Mouse (Mus musculus): ENCODE measurements around the gene Maml3. TPM values are rescaled to one million over a fixed set of nuclear protein-coding genes. Genes with fewer than 3 reads are reported as not detected.

The Maml3 gene
- polyA plus RNA-seq, 1 experiment, result 12.7 TPM

DNA sequence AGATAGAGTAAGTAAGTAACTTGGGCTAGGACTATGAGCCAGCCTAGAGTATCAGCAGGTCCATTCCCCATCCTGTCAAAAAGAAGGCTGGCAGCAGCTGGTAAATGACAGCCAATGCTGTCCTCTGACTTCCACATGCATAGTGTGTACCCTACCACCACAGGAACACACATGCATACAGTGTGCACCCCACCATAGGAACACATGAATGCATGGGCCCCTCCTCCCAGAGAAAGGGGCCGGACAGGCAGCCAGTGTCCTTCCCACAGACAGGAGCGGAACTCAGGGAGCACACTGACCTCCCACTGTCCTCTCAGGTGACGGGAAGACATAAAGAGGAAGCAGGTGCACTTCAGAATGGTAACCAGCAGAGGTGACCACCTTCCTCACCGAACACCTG is 188.0 kb downstream of the Maml3 start:
- TF ChIP-seq CTCF (IDR thresholded peaks at IDR 0.05; ENCODE audit: borderline replicate concordance, extremely low read depth, insufficient read depth, insufficient read length) (no peak), POLR2A (IDR thresholded peaks at IDR 0.05; ENCODE audit: borderline replicate concordance, extremely low read depth, insufficient read depth, insufficient read length, poor library complexity, severe bottlenecking) (no peak)
- DNase-seq (ENCODE audit: low read depth), result no peak

DNA sequence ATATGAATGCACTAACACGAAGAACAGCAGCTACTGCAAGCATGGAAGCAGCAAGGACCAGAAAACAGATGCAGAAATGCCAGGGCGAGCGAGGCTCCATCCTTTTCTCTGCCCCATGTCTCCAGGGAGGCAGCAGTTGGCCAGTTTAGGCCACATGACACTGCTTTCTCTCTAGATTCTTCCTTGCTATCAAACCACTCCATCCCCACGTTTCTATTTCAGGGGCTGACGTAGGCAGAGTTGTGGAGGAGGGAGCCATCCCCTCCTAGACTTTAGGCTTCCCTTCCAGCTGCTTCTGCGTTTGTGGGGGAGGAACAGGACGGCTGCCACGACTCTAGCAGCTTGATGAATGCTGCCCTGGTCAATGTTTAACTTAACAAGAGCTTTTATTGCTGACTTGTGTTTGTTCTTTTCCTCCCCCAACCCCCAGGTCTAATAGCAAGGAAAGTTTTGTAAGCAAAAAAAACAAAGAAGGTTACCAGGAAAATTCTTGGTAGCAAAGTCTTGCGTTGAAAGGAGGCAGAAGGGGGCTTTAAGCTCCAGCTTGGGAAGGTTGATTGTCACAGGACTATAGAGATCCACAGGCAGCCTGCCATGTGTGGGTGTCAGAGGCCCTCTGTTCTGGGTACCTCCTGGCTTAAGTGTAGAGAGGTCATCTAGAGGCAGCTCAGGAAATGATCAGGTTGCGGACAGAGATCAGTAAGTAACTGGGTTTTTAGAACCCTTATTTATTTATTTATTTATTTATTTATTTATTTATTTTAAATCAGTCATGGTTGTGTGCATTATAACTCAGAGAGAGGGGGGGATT is 188.6 kb downstream of the Maml3 start:
- peak; percentile 52 for DNase-seq (ENCODE audit: low read depth)
- TF ChIP-seq POLR2A (IDR thresholded peaks at IDR 0.05; ENCODE audit: borderline replicate concordance, extremely low read depth, insufficient read depth, insufficient read length, poor library complexity, severe bottlenecking), result no peak
- TF ChIP-seq CTCF (IDR thresholded peaks at IDR 0.05; ENCODE audit: borderline replicate concordance, extremely low read depth, insufficient read depth, insufficient read length), result no peak

DNA sequence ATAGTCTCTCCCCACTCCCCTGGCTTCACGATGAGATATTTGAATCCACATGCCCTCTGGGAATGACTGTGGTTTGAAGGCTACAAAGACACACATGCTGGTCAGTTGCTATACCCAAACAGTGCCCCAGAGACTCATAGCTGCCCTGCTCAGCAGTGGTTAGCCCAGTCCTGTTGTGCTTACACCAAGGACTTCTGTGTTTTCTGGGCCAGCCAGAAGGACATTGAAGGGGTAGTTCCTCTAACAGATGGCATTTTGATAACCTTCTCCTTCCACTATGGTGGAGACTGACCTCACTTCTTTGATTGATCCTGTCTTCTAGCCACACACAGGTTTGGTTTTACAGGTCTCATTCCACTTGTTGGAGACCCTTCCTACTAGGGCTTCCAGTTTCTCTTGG is 189.5 kb downstream of the Maml3 start:
- DNase-seq (ENCODE audit: low read depth), result no peak
- TF ChIP-seq POLR2A (IDR thresholded peaks at IDR 0.05; ENCODE audit: borderline replicate concordance, extremely low read depth, insufficient read depth, insufficient read length, poor library complexity, severe bottlenecking) (no peak), CTCF (IDR thresholded peaks at IDR 0.05; ENCODE audit: borderline replicate concordance, extremely low read depth, insufficient read depth, insufficient read length) (no peak)

DNA sequence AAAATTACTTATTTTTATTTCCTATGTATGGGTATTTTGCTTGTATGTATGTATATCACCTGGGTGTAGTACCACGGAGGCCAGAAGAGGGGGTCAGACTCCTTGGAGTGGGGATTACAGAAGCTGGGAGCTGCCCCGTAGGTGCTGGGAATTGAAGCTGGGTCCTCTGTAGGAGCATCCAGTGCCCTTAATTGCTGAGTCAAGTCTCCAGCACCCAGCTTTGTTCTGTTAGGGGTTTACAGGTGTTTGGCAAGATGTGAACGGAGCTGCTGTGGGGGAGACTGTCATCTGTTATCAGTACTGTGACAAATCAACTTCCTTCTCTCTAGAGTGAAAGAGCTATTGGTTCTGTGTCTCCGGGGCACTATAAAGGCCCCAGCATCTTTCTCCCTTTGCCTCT is 190.0 kb downstream of the Maml3 start:
- no peak for DNase-seq (ENCODE audit: low read depth)
- TF ChIP-seq POLR2A (IDR thresholded peaks at IDR 0.05; ENCODE audit: borderline replicate concordance, extremely low read depth, insufficient read depth, insufficient read length, poor library complexity, severe bottlenecking) (no peak), CTCF (IDR thresholded peaks at IDR 0.05; ENCODE audit: borderline replicate concordance, extremely low read depth, insufficient read depth, insufficient read length) (no peak)

DNA sequence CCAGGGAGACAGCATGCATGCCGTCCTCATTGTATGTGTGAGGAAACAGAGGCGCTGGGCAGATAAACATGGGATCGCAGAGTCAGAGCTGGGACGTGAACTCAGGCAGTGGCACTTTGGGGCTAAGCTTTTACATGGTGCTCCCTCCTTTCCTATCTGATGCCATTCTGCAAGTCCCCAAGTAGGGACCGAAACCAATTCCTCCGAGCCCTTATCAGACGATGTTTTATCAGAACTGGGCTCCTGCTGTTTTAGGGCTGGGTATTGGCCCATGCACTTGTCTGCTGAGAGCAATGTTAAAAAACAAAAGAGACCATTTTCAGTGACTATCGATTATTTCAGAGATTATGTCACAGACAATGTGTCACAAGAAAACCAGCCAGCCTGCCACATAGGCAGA is 191.4 kb downstream of the Maml3 start:
- DNase-seq (ENCODE audit: low read depth), result no peak
- TF ChIP-seq CTCF (IDR thresholded peaks at IDR 0.05; ENCODE audit: borderline replicate concordance, extremely low read depth, insufficient read depth, insufficient read length), result no peak
- TF ChIP-seq POLR2A (IDR thresholded peaks at IDR 0.05; ENCODE audit: borderline replicate concordance, extremely low read depth, insufficient read depth, insufficient read length, poor library complexity, severe bottlenecking), result no peak

DNA sequence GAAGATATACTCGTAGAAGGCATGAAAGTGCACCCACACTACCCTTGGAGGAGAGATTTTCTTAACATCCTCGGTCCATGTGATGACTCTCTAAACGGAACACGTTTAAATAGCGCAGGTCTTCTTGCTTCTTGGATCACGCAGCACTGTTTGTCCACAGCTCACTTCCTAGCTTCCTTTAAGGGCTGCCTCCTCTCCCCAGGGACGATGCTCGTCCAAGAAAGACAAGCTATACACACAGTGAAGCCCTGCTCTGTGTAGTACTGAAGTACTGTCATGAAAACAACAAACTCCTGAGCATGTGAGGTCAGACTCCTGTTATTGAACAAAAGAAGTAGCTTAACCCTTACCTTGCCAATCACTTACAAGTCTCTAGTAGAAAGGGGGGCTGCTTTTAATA is 192.7 kb downstream of the Maml3 start:
- TF ChIP-seq CTCF (IDR thresholded peaks at IDR 0.05; ENCODE audit: borderline replicate concordance, extremely low read depth, insufficient read depth, insufficient read length), result no peak
- TF ChIP-seq POLR2A (IDR thresholded peaks at IDR 0.05; ENCODE audit: borderline replicate concordance, extremely low read depth, insufficient read depth, insufficient read length, poor library complexity, severe bottlenecking), result no peak
- peak; percentile 43 for DNase-seq (ENCODE audit: low read depth)

DNA sequence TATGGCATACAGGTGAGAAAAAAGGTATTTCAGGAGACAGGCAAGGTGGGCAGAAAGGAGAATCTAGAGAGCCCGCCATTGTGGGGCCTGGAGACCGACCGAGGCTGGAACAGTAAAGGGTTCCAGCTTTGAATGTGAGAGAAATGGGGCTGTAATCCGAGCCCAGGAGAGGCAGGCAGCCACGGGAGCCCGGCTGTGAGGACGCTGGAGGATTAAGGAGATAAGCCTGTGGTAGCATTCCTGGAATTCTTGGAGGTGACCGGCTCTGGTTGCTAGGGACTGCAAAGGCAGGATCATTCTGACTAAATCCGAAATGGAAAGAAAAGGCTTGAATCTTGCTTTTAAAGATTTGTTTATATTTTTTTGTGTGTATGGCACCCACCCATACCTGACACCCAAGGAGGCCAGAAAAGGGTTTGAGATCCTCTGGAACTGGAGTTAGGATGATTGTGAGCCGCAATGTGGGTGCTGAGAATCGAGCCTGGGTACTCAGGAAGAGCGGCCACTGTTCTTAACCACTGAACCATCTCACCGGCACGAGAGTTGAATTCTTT is 196.4 kb downstream of the Maml3 start:
- TF ChIP-seq POLR2A (IDR thresholded peaks at IDR 0.05; ENCODE audit: borderline replicate concordance, extremely low read depth, insufficient read depth, insufficient read length, poor library complexity, severe bottlenecking), result no peak
- TF ChIP-seq CTCF (IDR thresholded peaks at IDR 0.05; ENCODE audit: borderline replicate concordance, extremely low read depth, insufficient read depth, insufficient read length), result no peak
- DNase-seq (ENCODE audit: low read depth), result peak; percentile 69

DNA sequence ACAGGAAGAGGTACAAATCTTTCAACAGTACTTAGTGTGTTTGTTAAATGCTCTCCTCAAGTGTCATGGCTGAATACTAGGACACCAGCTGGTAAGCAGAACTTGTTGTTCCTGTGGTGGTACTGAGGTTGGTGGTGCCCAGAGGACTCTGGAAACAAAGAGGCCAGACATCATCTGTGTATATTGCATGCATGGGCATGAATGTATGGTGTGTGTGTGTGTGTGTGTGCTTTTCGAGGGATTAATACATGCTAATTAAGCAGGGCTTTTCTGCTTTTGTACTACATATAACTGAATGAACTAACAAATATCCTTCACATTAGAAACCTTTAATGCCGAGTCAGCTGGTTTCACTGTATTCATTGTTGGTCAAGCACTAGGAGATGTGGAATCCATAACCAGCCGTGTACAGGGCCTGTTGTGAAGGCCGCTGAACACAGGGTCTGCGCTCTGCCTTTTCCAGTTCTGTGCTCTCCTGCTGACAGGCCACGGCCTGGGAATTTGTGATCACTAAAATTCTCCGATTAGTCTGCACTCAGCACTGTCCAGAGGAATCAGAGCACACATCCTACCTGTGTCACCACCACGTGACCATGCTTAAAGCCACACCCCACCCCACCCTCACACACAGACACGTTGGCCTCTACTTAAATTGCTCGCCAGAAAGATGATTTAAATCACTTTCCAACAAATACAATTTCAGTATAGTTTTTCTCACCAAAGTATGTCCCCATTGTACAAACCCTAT is 197.6 kb downstream of the Maml3 start:
- DNase-seq (ENCODE audit: low read depth), result peak; percentile 40

DNA sequence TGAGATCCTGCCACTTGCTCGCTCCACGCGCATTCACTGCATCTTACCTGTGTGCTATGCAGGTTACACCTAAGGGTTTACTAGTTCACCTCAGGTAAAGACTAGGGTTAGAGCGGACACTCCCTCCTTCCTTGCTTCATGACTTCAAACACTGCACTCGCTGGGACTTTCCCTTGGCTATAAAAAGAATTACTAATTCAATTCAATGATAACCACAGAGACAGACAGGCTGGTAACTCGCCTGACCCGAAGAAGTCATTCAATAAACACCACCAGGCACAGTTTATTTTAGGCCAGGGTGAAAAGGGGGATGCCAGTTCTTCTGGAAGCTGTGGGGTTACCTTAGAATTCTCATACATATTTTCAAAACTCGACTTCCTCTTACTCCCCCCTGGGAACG is 199.0 kb downstream of the Maml3 start:
- TF ChIP-seq CTCF (IDR thresholded peaks at IDR 0.05; ENCODE audit: borderline replicate concordance, extremely low read depth, insufficient read depth, insufficient read length), result no peak
- no peak for TF ChIP-seq POLR2A (IDR thresholded peaks at IDR 0.05; ENCODE audit: borderline replicate concordance, extremely low read depth, insufficient read depth, insufficient read length, poor library complexity, severe bottlenecking)
- no peak for DNase-seq (ENCODE audit: low read depth)

More for the DNA sequence above, 197.6 kb downstream of the Maml3 start:
- TF ChIP-seq POLR2A (IDR thresholded peaks at IDR 0.05; ENCODE audit: borderline replicate concordance, extremely low read depth, insufficient read depth, insufficient read length, poor library complexity, severe bottlenecking) (no peak), CTCF (IDR thresholded peaks at IDR 0.05; ENCODE audit: borderline replicate concordance, extremely low read depth, insufficient read depth, insufficient read length) (no peak)

DNA sequence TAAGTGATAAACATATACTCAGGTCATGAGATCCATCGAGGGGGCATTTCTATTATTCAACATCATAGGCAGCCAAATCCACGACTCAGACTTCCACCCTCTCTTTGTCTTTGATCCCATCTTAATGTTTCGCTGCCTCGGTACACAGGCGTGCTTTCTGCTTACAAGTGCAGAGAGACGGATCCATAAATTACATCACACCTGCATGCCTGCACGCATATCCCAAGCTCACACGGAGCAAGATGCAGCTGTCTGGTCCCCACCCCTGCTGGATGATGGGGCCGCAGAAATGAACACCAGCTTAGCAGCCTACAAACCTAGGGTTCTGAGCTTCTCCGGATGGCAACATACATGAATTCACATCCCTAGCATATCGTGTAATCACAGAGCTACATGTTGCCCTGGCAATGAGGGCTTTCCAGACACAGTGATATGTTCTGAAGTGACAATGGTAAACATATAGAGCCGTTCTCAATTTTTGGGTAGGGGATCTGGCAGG is 200.5 kb downstream of the Maml3 start:
- no peak for TF ChIP-seq POLR2A (IDR thresholded peaks at IDR 0.05; ENCODE audit: borderline replicate concordance, extremely low read depth, insufficient read depth, insufficient read length, poor library complexity, severe bottlenecking)
- no peak for TF ChIP-seq CTCF (IDR thresholded peaks at IDR 0.05; ENCODE audit: borderline replicate concordance, extremely low read depth, insufficient read depth, insufficient read length)
- DNase-seq (ENCODE audit: low read depth), result peak; percentile 54

DNA sequence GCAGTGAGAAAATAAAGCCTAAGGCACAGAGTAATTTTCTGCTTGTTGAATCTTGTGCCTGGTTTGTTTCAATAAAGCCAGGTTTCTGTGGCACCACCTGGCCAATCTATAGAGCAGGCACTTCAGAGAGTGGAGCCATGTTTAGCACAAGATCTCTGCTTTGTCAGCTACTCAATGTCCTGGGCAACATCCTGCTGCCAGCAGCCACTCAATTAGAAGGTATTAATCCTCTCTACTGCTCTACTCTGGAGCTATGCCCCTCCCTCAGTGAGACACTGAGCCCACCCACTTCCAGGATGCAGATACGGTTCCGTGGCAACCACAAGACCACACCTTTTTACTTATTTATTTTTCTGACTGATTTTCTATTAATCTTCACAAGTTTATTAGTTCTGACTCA is 203.7 kb downstream of the Maml3 start:
- DNase-seq (ENCODE audit: low read depth), result peak; percentile 57
- TF ChIP-seq POLR2A (IDR thresholded peaks at IDR 0.05; ENCODE audit: borderline replicate concordance, extremely low read depth, insufficient read depth, insufficient read length, poor library complexity, severe bottlenecking) (no peak), CTCF (IDR thresholded peaks at IDR 0.05; ENCODE audit: borderline replicate concordance, extremely low read depth, insufficient read depth, insufficient read length) (no peak)

Data from brain, embryonic 14.5 days (tissue).